Mouse (Mus musculus): Measurements from ENCODE around the gene Olfr738. TPM values are rescaled to one million over a fixed set of nuclear protein-coding genes. Genes with fewer than 3 reads are reported as not detected.

The Olfr738 gene
- polyA plus RNA-seq, 1 experiment from 2014 or later = not detected

Other genes starting within 250 kb of the Olfr738 start
- not detected in 2 replicates for gene Olfr730, start 219.4 kb upstream of the Olfr738 start, polyA plus RNA-seq (2014; fragmentation: Nextera tagmentation; extraction: Ambion mirVana)
- gene Olfr731, start 165.7 kb upstream of the Olfr738 start, polyA plus RNA-seq (2014; fragmentation: Nextera tagmentation; extraction: Ambion mirVana) = not detected in 2 replicates
- gene Olfr732, start 123.4 kb upstream of the Olfr738 start, polyA plus RNA-seq (2014; fragmentation: Nextera tagmentation; extraction: Ambion mirVana) = not detected in 2 replicates
- not detected in 2 replicates for gene Olfr733, start 106.0 kb upstream of the Olfr738 start, polyA plus RNA-seq (2014; fragmentation: Nextera tagmentation; extraction: Ambion mirVana)
- not detected in 2 replicates for gene Olfr734, start 80.8 kb upstream of the Olfr738 start, polyA plus RNA-seq (2014; fragmentation: Nextera tagmentation; extraction: Ambion mirVana)
- not detected in 2 replicates for gene Olfr735, start 58.7 kb upstream of the Olfr738 start, polyA plus RNA-seq (2014; fragmentation: Nextera tagmentation; extraction: Ambion mirVana)
- gene Tlr11, start 49.7 kb upstream of the Olfr738 start, polyA plus RNA-seq (2014; fragmentation: Nextera tagmentation; extraction: Ambion mirVana) = not detected in 2 replicates
- not detected in 2 replicates for gene Olfr736, start 26.4 kb upstream of the Olfr738 start, polyA plus RNA-seq (2014; fragmentation: Nextera tagmentation; extraction: Ambion mirVana)
- gene Olfr739, start 11.1 kb downstream of the Olfr738 start, polyA plus RNA-seq (2014; fragmentation: Nextera tagmentation; extraction: Ambion mirVana) = not detected in 2 replicates
- not detected in 2 replicates for gene Olfr740, start 38.0 kb downstream of the Olfr738 start, polyA plus RNA-seq (2014; fragmentation: Nextera tagmentation; extraction: Ambion mirVana)
- not detected in 2 replicates for gene Olfr741, start 65.2 kb downstream of the Olfr738 start, polyA plus RNA-seq (2014; fragmentation: Nextera tagmentation; extraction: Ambion mirVana)
- gene Olfr742, start 96.0 kb downstream of the Olfr738 start, polyA plus RNA-seq (2014; fragmentation: Nextera tagmentation; extraction: Ambion mirVana) = not detected in 2 replicates
- gene Olfr743, start 114.3 kb downstream of the Olfr738 start, polyA plus RNA-seq (2014; fragmentation: Nextera tagmentation; extraction: Ambion mirVana) = not detected in 2 replicates
- not detected in 2 replicates for gene Olfr744, start 207.3 kb downstream of the Olfr738 start, polyA plus RNA-seq (2014; fragmentation: Nextera tagmentation; extraction: Ambion mirVana)
- not detected in 2 replicates for gene Olfr745, start 231.8 kb downstream of the Olfr738 start, polyA plus RNA-seq (2014; fragmentation: Nextera tagmentation; extraction: Ambion mirVana)
- not detected in 2 replicates for gene Olfr746, start 239.5 kb downstream of the Olfr738 start, polyA plus RNA-seq (2014; fragmentation: Nextera tagmentation; extraction: Ambion mirVana)